Mouse (Mus musculus) hindbrain, embryonic 16.5 days (tissue): Measurements from ENCODE around the gene Prkd2. TPM values are rescaled to one million over a fixed set of nuclear protein-coding genes. Genes with fewer than 3 reads are reported as not detected.

Experiments used
- ATAC-seq: fragments of 200-750 bp; cut with Nextera tagmentation; 2 replicates; pipeline ENCODE4 v1.8.0; 2017; ENCODE audit warnings: moderate TSS enrichment, moderate library complexity
- H3K27ac ChIP-seq: fragments of 300-500 bp; sonication (generic); 2 replicates; pipeline ENCODE4 v1.5.1; 2014; ENCODE audit warnings: low read depth, mild to moderate bottlenecking, control low read depth, low read length, moderate library complexity
- H3K27me3 ChIP-seq: fragments of 300-500 bp; sonication (generic); replicated peaks from 2 replicates; pipeline ENCODE4 v1.6.1; 2014; ENCODE audit warnings: low read length; ENCODE audit not compliant: control insufficient read depth, insufficient read depth
- H3K36me3 ChIP-seq: fragments of 300-500 bp; sonication (generic); 2 replicates; pipeline ENCODE4 v1.6.1; 2014; ENCODE audit warnings: mild to moderate bottlenecking, low read length, moderate library complexity, mixed read lengths; ENCODE audit not compliant: control insufficient read depth, insufficient read depth
- H3K4me1 ChIP-seq: fragments of 300-500 bp; sonication (generic); 2 replicates; pipeline ENCODE4 v1.6.1; 2014; ENCODE audit warnings: low read depth, low read length; ENCODE audit not compliant: control insufficient read depth, insufficient read depth
- H3K4me2 ChIP-seq: fragments of 300-500 bp; sonication (generic); 2 replicates; pipeline ENCODE4 v1.6.1; 2014; ENCODE audit warnings: mild to moderate bottlenecking, low read length, control low read depth, moderate library complexity
- H3K4me3 ChIP-seq: fragments of 300-500 bp; sonication (generic); 2 replicates; pipeline ENCODE4 v1.5.1; 2014; ENCODE audit warnings: mild to moderate bottlenecking, low read length, control low read depth, moderate library complexity
- H3K9ac ChIP-seq: fragments of 300-500 bp; sonication (generic); 2 replicates; pipeline ENCODE4 v1.6.1; 2014; ENCODE audit warnings: low read depth, mild to moderate bottlenecking, control low read depth, low read length, moderate library complexity
- H3K9me3 ChIP-seq: fragments of 300-500 bp; sonication (generic); 2 replicates; pipeline ENCODE4 v1.6.1; 2014; ENCODE audit warnings: mild to moderate bottlenecking, low read length, moderate library complexity; ENCODE audit not compliant: control insufficient read depth
- WGBS: fragments of 180-500 bp; shearing (Covaris S2); extraction: QIAGEN DNeasy Blood & Tissue Kit; methylation state at CpG from one replicate; pipeline ENCODE4 v1.1.7; 2014; 5-methylcytosine and 5-hydroxymethylcytosine counted together
- polyA plus RNA-seq: library from polyadenylated mRNA; unstranded; fragments of >200 nt; fragmentation: Nextera tagmentation; extraction: Ambion mirVana; gene quantifications from 2 replicates; pipeline ENCODE4 v1.2.1, GENCODE M21; 2015

Prkd2 gene
- polyA plus RNA-seq, 1 experiment from 2014 or later = 5.2 TPM

GRCm38 (mm10) chr7:16905491-16906021, 62.9 kb downstream of the Prkd2 start:
- no peaks in the 10 kb centered on the region for H3K27me3 ChIP-seq
- H3K27ac ChIP-seq = no peak overlapping the region
- no peaks in the 10 kb centered on the region for H3K36me3 ChIP-seq
- H3K9ac ChIP-seq = no peak overlapping the region
- WGBS = 56% methylated on average over 9 of the region's 9 CpGs
- H3K4me3 ChIP-seq = no peak overlapping the region
- H3K4me2 ChIP-seq = no peak overlapping the region
- no peaks in the 10 kb centered on the region for H3K4me1 ChIP-seq
- ATAC-seq = no peak
- H3K9me3 ChIP-seq = no peaks in the 10 kb centered on the region

GRCm38 (mm10) chr7:16906281-16906680, 63.6 kb downstream of the Prkd2 start, which contains the start of gene Ptgir:
TSS of gene Ptgir (plus strand) at chr7:16906490.
- no peak within 1 kb of the TSS for H3K4me2 ChIP-seq
- ATAC-seq = no peak
- no peaks in the 10 kb centered on the region for H3K9me3 ChIP-seq
- 13% methylated on average over 6 of the region's 6 CpGs for WGBS
- H3K27ac ChIP-seq = no peak within 1 kb of the TSS
- H3K4me1 ChIP-seq = no peaks in the 10 kb centered on the region
- no peaks in the 10 kb centered on the region for H3K36me3 ChIP-seq
- no peak within 1 kb of the TSS for H3K4me3 ChIP-seq
- H3K9ac ChIP-seq = no peak within 1 kb of the TSS
- no peaks in the 10 kb centered on the region for H3K27me3 ChIP-seq

- Histone ChIP-seq H3K9me3 (no peaks in the 10 kb centered on the region), H3K9ac (no peak overlapping the region), H3K27me3 (no peaks in the 10 kb centered on the region), H3K4me3 (no peak overlapping the region), H3K27ac (no peak overlapping the region), H3K4me2 (no peak overlapping the region), H3K4me1 (no peaks in the 10 kb centered on the region), H3K36me3 (no peaks in the 10 kb centered on the region)
- WGBS = 91% methylated on average over 41 of the region's 41 CpGs
- ATAC-seq = no peak
Observed at GRCm38 (mm10) chr7:16906889-16907559, 64.3 kb downstream of the Prkd2 start.

- Histone ChIP-seq H3K4me2 (no peak overlapping the region), H3K9ac (no peak overlapping the region)
- 82% methylated on average over 7 of the region's 7 CpGs for WGBS
Observed at GRCm38 (mm10) chr7:16907842-16908241, 65.1 kb downstream of the Prkd2 start.

GRCm38 (mm10) chr7:16908367-16908766, 65.7 kb downstream of the Prkd2 start:
- Histone ChIP-seq H3K4me1 (no peaks in the 10 kb centered on the region), H3K9me3 (no peaks in the 10 kb centered on the region), H3K36me3 (no peaks in the 10 kb centered on the region), H3K27ac (no peak overlapping the region), H3K9ac (no peak overlapping the region), H3K4me3 (no peak overlapping the region), H3K27me3 (no peaks in the 10 kb centered on the region), H3K4me2 (no peak overlapping the region)
- WGBS = 50% methylated on average over 11 of the region's 11 CpGs
- no peak for ATAC-seq

More at GRCm38 (mm10) chr7:16907842-16908241, 65.1 kb downstream of the Prkd2 start:
- no peaks in the 10 kb centered on the region for H3K36me3 ChIP-seq
- H3K4me3 ChIP-seq = no peak overlapping the region
- H3K27me3 ChIP-seq = no peaks in the 10 kb centered on the region
- H3K9me3 ChIP-seq = no peaks in the 10 kb centered on the region
- no peaks in the 10 kb centered on the region for H3K4me1 ChIP-seq
- no peak overlapping the region for H3K27ac ChIP-seq
- no peak for ATAC-seq

GRCm38 (mm10) chr7:16908859-16909258, 66.2 kb downstream of the Prkd2 start:
- no peak overlapping the region for H3K27ac ChIP-seq
- H3K4me2 ChIP-seq = no peak overlapping the region
- H3K4me3 ChIP-seq = no peak overlapping the region
- H3K9me3 ChIP-seq = no peaks in the 10 kb centered on the region
- 63% methylated on average over 11 of the region's 11 CpGs for WGBS
- no peaks in the 10 kb centered on the region for H3K36me3 ChIP-seq
- no peaks in the 10 kb centered on the region for H3K4me1 ChIP-seq
- 0 out of 2 replicates have a peak overlapping the region, but pooled peaks have one; percentile 3 for H3K9ac ChIP-seq
- ATAC-seq = no peak
- no peaks in the 10 kb centered on the region for H3K27me3 ChIP-seq

- Histone ChIP-seq H3K9me3 (no peaks in the 10 kb centered on the region), H3K4me1 (no peaks in the 10 kb centered on the region), H3K27ac (no peak overlapping the region), H3K27me3 (no peaks in the 10 kb centered on the region), H3K4me3 (no peak overlapping the region), H3K4me2 (no peak overlapping the region), H3K9ac (no peak overlapping the region), H3K36me3 (peaks cover 6% of the 10 kb centered on the region)
- WGBS = 51% methylated on average over 10 of the region's 10 CpGs
- ATAC-seq = no peak
Observed at GRCm38 (mm10) chr7:16909909-16910308, 67.2 kb downstream of the Prkd2 start.

GRCm38 (mm10) chr7:16911904-16912303, 69.2 kb downstream of the Prkd2 start:
- WGBS = 91% methylated on average over 3 of the region's 3 CpGs
- Histone ChIP-seq H3K27ac (no peak overlapping the region), H3K9me3 (no peaks in the 10 kb centered on the region), H3K9ac (no peak overlapping the region), H3K4me1 (no peaks in the 10 kb centered on the region), H3K27me3 (no peaks in the 10 kb centered on the region), H3K36me3 (peaks cover 20% of the 10 kb centered on the region), H3K4me3 (no peak overlapping the region), H3K4me2 (no peak overlapping the region)
- no peak for ATAC-seq

GRCm38 (mm10) chr7:16912360-16912759, 69.7 kb downstream of the Prkd2 start:
- Histone ChIP-seq H3K9ac (no peak overlapping the region), H3K9me3 (no peaks in the 10 kb centered on the region), H3K4me3 (no peak overlapping the region), H3K4me1 (no peaks in the 10 kb centered on the region), H3K36me3 (peaks cover 24% of the 10 kb centered on the region), H3K27me3 (no peaks in the 10 kb centered on the region), H3K27ac (no peak overlapping the region), H3K4me2 (no peak overlapping the region)
- no peak for ATAC-seq
- WGBS = 49% methylated on average over 6 of the region's 6 CpGs
